Mouse (Mus musculus): Measurements from ENCODE around the gene Fn1. TPM values are rescaled to one million over a fixed set of nuclear protein-coding genes. Genes with fewer than 3 reads are reported as not detected.

The Fn1 gene
- 62.0 and 64.7 TPM in 2 replicates for polyA plus RNA-seq (2014; fragmentation: Nextera tagmentation; extraction: Ambion mirVana)

DNA sequence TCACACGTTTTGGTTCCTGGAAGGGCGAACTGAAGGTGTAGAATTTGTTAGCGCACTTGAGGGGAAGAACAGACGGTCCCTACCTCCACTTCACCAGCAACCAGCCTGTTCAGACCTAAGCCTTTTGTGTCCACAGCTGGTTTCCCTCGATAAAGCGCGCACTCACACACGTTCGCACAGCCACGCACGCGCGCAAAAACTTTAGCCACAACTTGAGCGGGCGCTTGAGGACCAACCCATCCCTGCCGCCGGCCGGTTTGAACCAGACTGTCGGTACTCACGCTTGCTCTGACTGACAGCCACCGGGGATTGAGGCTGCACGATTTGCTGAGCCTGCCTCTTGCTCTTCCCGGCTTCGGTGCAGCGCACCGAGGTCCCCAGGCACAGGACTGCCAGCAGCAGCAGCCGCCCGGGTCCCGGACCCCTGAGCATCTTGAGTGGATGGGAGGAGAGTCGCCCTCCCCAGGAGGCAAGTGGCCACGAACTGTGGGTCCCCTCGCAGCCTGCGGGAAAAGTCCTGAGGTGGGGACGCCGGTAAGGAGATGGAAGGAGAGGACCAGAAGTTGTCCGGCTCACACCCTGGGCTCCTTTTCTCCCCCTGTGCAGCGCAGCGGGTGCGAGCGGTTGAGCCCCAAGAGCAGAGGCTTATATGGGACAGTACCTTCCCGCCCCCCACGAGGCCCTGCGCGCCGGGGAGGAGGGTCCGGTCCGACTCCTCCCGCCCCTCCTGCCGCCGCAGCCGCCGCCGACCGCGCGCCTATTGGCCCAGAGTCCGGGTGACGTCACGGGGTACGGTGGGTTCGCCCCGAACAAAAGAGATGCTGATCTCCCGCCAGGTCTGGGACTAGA, at the start of gene Fn1:
TSS of gene Fn1 (minus strand) at position 650 of the 849 bp plus-strand sequence.
- H3K4me1 ChIP-seq (ENCODE audit: control insufficient read depth, insufficient read depth, low read length), result peaks cover 7% of the 10 kb centered on the region; the same call in 1 of the 2 replicates
- WGBS, result under 1% methylated on average over 62 of the region's 63 CpGs
- DNase-seq (ENCODE audit: low spot score, missing footprints), result peak; percentile 99
- H3K27ac ChIP-seq (ENCODE audit: low read depth, low read length), result peak within 1 kb of the TSS; percentile 85
- peak within 1 kb of the TSS; percentile 68 for H3K4me2 ChIP-seq
- no peaks in the 10 kb centered on the region; the same call in 1 of the 2 replicates for H3K36me3 ChIP-seq (ENCODE audit: control insufficient read depth, insufficient read depth, low read length)
- peak; percentile 96 for ATAC-seq (ENCODE audit: low FRiP score)
- H3K9ac ChIP-seq (ENCODE audit: low read length), result peak within 1 kb of the TSS; percentile 91
- no peaks in the 10 kb centered on the region for H3K9me3 ChIP-seq (ENCODE audit: control insufficient read depth, low read length)
- peak within 1 kb of the TSS; percentile 76 for H3K4me3 ChIP-seq (ENCODE audit: low read depth, low read length)
- no peaks in the 10 kb centered on the region; the same call in 1 of the 2 replicates for H3K27me3 ChIP-seq (ENCODE audit: control insufficient read depth, insufficient read depth, low read length)

GRCm38 (mm10) chr1:71696093-71696492, 43.1 kb upstream of the Fn1 start:
- no peak overlapping the region for H3K9ac ChIP-seq (ENCODE audit: low read length)
- H3K27me3 ChIP-seq (ENCODE audit: control insufficient read depth, insufficient read depth, low read length), result no peaks in the 10 kb centered on the region
- no peak for ATAC-seq (ENCODE audit: low FRiP score)
- no peak overlapping the region for H3K4me2 ChIP-seq
- DNase-seq (ENCODE audit: low spot score, missing footprints), result no peak
- H3K4me1 ChIP-seq (ENCODE audit: control insufficient read depth, insufficient read depth, low read length), result no peaks in the 10 kb centered on the region
- H3K27ac ChIP-seq (ENCODE audit: low read depth, low read length), result no peak overlapping the region
- 81% methylated on average over 3 of the region's 3 CpGs for WGBS
- no peaks in the 10 kb centered on the region for H3K36me3 ChIP-seq (ENCODE audit: control insufficient read depth, insufficient read depth, low read length)
- no peak overlapping the region for H3K4me3 ChIP-seq (ENCODE audit: low read depth, low read length)
- no peaks in the 10 kb centered on the region for H3K9me3 ChIP-seq (ENCODE audit: control insufficient read depth, low read length)

DNA sequence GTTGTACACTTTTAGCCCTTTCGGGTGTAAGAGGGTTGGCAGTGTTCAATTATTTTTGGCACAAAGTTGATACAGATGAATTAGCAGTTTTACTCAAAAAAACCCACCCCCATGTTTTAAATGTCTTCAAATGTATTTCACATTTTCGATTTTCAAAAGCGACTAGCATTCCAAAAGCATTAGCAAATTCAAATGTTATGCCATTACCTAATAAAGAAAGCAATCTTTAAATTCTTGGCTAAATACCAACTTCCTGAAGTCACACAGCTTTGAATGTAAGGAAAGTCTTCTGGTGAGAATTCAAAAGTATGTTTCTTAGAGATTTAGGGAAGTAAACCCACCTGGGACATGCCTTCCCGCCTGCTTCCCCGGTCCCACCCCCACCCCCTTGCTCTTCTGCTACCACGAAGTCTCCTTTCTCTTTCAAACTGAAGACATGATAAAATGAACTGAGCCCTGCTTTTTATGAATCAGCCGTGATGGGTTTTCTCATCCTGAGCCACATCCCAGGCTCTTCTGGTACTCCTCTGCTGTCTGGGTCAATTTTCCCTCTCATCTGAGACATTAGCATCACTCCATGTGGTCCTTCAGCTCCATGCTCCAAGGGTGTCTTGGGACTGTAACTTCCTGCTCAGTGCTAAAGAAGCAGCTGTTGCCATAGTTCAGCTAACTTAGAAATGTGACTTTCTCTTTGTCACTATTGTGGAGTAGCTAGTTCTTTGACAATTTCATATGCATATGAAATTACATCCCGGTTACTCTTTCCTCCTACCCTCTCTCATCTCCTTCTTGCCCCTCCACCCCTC, 38.7 kb upstream of the Fn1 start:
- Histone ChIP-seq H3K4me2 (no peak overlapping the region), H3K36me3 (ENCODE audit: control insufficient read depth, insufficient read depth, low read length) (no peaks in the 10 kb centered on the region), H3K9ac (ENCODE audit: low read length) (no peak overlapping the region), H3K4me1 (ENCODE audit: control insufficient read depth, insufficient read depth, low read length) (no peaks in the 10 kb centered on the region), H3K4me3 (ENCODE audit: low read depth, low read length) (no peak overlapping the region), H3K27me3 (ENCODE audit: control insufficient read depth, insufficient read depth, low read length) (no peaks in the 10 kb centered on the region), H3K27ac (ENCODE audit: low read depth, low read length) (no peak overlapping the region), H3K9me3 (ENCODE audit: control insufficient read depth, low read length) (no peaks in the 10 kb centered on the region)
- DNase-seq (ENCODE audit: low spot score, missing footprints) (no peak), ATAC-seq (ENCODE audit: low FRiP score) (no peak)
- WGBS, result 76% methylated on average over 8 of the region's 8 CpGs

GRCm38 (mm10) chr1:71688926-71689303, 35.9 kb upstream of the Fn1 start:
- no peak for DNase-seq (ENCODE audit: low spot score, missing footprints)
- Histone ChIP-seq H3K4me2 (no peak overlapping the region), H3K27me3 (ENCODE audit: control insufficient read depth, insufficient read depth, low read length) (no peaks in the 10 kb centered on the region), H3K4me3 (ENCODE audit: low read depth, low read length) (no peak overlapping the region), H3K4me1 (ENCODE audit: control insufficient read depth, insufficient read depth, low read length) (no peaks in the 10 kb centered on the region), H3K9me3 (ENCODE audit: control insufficient read depth, low read length) (no peaks in the 10 kb centered on the region), H3K9ac (ENCODE audit: low read length) (no peak overlapping the region), H3K27ac (ENCODE audit: low read depth, low read length) (no peak overlapping the region), H3K36me3 (ENCODE audit: control insufficient read depth, insufficient read depth, low read length) (no peaks in the 10 kb centered on the region)
- WGBS, result 88% methylated on average over 5 of the region's 5 CpGs
- no peak for ATAC-seq (ENCODE audit: low FRiP score)

DNA sequence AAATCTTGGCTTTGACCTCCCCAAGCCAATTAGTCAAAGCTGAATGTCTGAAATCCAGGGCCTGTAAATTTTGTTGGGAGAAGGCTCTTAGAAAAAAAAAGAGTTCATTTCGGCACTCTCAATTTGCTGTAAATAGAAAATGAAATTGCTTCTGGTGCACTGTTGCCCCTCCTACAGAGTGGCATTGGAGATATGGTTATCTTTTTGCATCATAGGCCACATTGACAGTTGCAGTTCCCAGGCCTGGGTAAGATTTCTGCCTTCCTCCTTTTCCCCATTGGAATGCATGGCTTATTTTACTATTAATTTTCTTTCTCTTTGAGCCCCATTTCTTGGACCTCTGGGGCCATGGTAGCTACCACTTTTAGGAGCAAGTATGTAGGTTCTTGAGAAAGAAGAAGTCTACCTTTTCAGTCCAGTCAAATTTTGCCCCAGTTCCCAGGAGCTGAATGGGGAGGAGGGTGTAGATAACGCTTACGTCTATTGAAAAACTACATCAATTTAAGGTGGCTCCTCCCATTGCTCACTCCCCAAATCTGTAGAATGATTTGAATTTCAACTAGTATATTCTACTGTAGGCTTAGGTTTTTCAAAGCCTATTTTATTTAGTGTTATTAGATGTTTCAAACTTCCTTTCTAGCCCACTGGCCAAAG, 35.4 kb upstream of the Fn1 start:
- no peak for DNase-seq (ENCODE audit: low spot score, missing footprints)
- H3K9me3 ChIP-seq (ENCODE audit: control insufficient read depth, low read length), result no peaks in the 10 kb centered on the region
- no peak overlapping the region for H3K27ac ChIP-seq (ENCODE audit: low read depth, low read length)
- H3K4me2 ChIP-seq, result no peak overlapping the region
- no peaks in the 10 kb centered on the region for H3K36me3 ChIP-seq (ENCODE audit: control insufficient read depth, insufficient read depth, low read length)
- no peaks in the 10 kb centered on the region for H3K27me3 ChIP-seq (ENCODE audit: control insufficient read depth, insufficient read depth, low read length)
- no peak for ATAC-seq (ENCODE audit: low FRiP score)
- no peaks in the 10 kb centered on the region for H3K4me1 ChIP-seq (ENCODE audit: control insufficient read depth, insufficient read depth, low read length)
- 86% methylated on average over 3 of the region's 3 CpGs for WGBS
- H3K4me3 ChIP-seq (ENCODE audit: low read depth, low read length), result no peak overlapping the region
- no peak overlapping the region for H3K9ac ChIP-seq (ENCODE audit: low read length)

DNA sequence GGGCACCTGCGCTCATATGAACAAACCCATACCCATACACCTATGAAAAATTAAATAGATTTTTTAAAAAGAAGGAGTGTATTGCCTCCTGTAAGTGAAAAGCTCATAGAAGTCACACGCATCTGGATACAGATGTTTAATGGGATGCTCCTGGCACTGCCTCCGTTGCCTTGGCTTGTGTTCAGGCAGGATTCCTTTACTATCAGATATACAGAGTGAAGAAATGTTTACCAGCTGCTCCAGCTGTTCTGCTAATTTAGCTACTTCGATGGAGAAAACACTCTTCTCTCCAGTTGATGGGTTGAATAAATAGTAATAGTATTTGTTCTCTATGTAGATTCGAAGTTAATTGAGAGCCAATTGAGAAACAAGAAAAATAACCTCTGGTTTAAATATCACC, 33.8 kb upstream of the Fn1 start:
- WGBS, result 91% methylated on average over 5 of the region's 5 CpGs
- no peaks in the 10 kb centered on the region for H3K4me1 ChIP-seq (ENCODE audit: control insufficient read depth, insufficient read depth, low read length)
- no peak overlapping the region for H3K27ac ChIP-seq (ENCODE audit: low read depth, low read length)
- H3K9me3 ChIP-seq (ENCODE audit: control insufficient read depth, low read length), result no peaks in the 10 kb centered on the region
- H3K36me3 ChIP-seq (ENCODE audit: control insufficient read depth, insufficient read depth, low read length), result no peaks in the 10 kb centered on the region
- no peak overlapping the region for H3K9ac ChIP-seq (ENCODE audit: low read length)
- no peak for DNase-seq (ENCODE audit: low spot score, missing footprints)
- no peak overlapping the region for H3K4me3 ChIP-seq (ENCODE audit: low read depth, low read length)
- no peak overlapping the region for H3K4me2 ChIP-seq
- H3K27me3 ChIP-seq (ENCODE audit: control insufficient read depth, insufficient read depth, low read length), result no peaks in the 10 kb centered on the region
- ATAC-seq (ENCODE audit: low FRiP score), result no peak

GRCm38 (mm10) chr1:71683736-71684135, 30.7 kb upstream of the Fn1 start:
- ATAC-seq (ENCODE audit: low FRiP score) (no peak), DNase-seq (ENCODE audit: low spot score, missing footprints) (peak; percentile 10)
- 84% methylated on average over 6 of the region's 6 CpGs for WGBS
- H3K27me3 ChIP-seq (ENCODE audit: control insufficient read depth, insufficient read depth, low read length), result no peaks in the 10 kb centered on the region
- H3K4me2 ChIP-seq, result no peak overlapping the region
- H3K27ac ChIP-seq (ENCODE audit: low read depth, low read length), result no peak overlapping the region
- no peaks in the 10 kb centered on the region for H3K9me3 ChIP-seq (ENCODE audit: control insufficient read depth, low read length)
- no peaks in the 10 kb centered on the region for H3K36me3 ChIP-seq (ENCODE audit: control insufficient read depth, insufficient read depth, low read length)
- H3K4me1 ChIP-seq (ENCODE audit: control insufficient read depth, insufficient read depth, low read length), result no peaks in the 10 kb centered on the region
- H3K9ac ChIP-seq (ENCODE audit: low read length), result no peak overlapping the region
- no peak overlapping the region for H3K4me3 ChIP-seq (ENCODE audit: low read depth, low read length)

GRCm38 (mm10) chr1:71682194-71682715, 29.3 kb upstream of the Fn1 start:
- H3K4me1 ChIP-seq (ENCODE audit: control insufficient read depth, insufficient read depth, low read length), result no peaks in the 10 kb centered on the region
- no peak overlapping the region for H3K9ac ChIP-seq (ENCODE audit: low read length)
- no peaks in the 10 kb centered on the region for H3K27me3 ChIP-seq (ENCODE audit: control insufficient read depth, insufficient read depth, low read length)
- no peaks in the 10 kb centered on the region for H3K9me3 ChIP-seq (ENCODE audit: control insufficient read depth, low read length)
- H3K4me2 ChIP-seq, result no peak overlapping the region
- no peaks in the 10 kb centered on the region for H3K36me3 ChIP-seq (ENCODE audit: control insufficient read depth, insufficient read depth, low read length)
- no peak overlapping the region for H3K27ac ChIP-seq (ENCODE audit: low read depth, low read length)
- 73% methylated on average over 5 of the region's 5 CpGs for WGBS
- DNase-seq (ENCODE audit: low spot score, missing footprints) (no peak), ATAC-seq (ENCODE audit: low FRiP score) (no peak)
- H3K4me3 ChIP-seq (ENCODE audit: low read depth, low read length), result no peak overlapping the region
